Mouse (Mus musculus) cerebellum, adult 11 months (tissue): Measurements from ENCODE around the gene Ugt1a7c.

Source experiments
- DNase-seq: peaks from one replicate; pipeline ENCODE4 v3.0.0; 2022

Gene Ugt1a7c

GRCm38 (mm10) chr1:88264869-88265240 is 170.0 kb downstream of the Ugt1a7c start:
- DNase-seq, result no peak

- DNase-seq, result no peak
Observed at GRCm38 (mm10) chr1:88266123-88266522, 171.3 kb downstream of the Ugt1a7c start.

- DNase-seq, result no peak
Observed at GRCm38 (mm10) chr1:88267489-88267888, 172.6 kb downstream of the Ugt1a7c start.

- no peak for DNase-seq
Observed at GRCm38 (mm10) chr1:88268070-88268469, 173.2 kb downstream of the Ugt1a7c start.
